Mouse (Mus musculus) CH12.LX (cell line): ENCODE results near the gene Cep135. TPM values are rescaled to one million over a fixed set of nuclear protein-coding genes. Genes with fewer than 3 reads are reported as not detected.

Source experiments
- DNase-seq: peaks from one replicate; pipeline ENCODE4 v3.0.0-alpha.2; 2013; ENCODE audit errors: extremely low read depth
- H3K27ac ChIP-seq: 2 replicates; pipeline ENCODE4 v1.5.1; 2012; ENCODE audit warnings: low read depth, mild to moderate bottlenecking, control low read depth, moderate library complexity; ENCODE audit not compliant: insufficient read depth
- H3K27me3 ChIP-seq: replicated peaks from 2 replicates; pipeline ENCODE3; 2012; ENCODE audit warnings: inconsistent platforms
- H3K36me3 ChIP-seq, 2 experiments: replicated peaks in 1 of 2; 2 replicates each; pipeline versions ENCODE3 to v1.6.1; 2012; ENCODE audit warnings: inconsistent platforms in 1 of 2, low read length in 1 of 2, mild to moderate bottlenecking in 1 of 2, mixed read lengths in 1 of 2, moderate library complexity in 1 of 2; ENCODE audit not compliant: control insufficient read depth in 1 of 2, insufficient read depth in 1 of 2
- H3K4me1 ChIP-seq, 2 experiments: 2 replicates each; pipeline ENCODE4 v1.6.1; 2012; ENCODE audit warnings: inconsistent platforms in 1 of 2, moderate library complexity in 1 of 2; ENCODE audit not compliant: insufficient read depth in 2 of 2, control insufficient read depth in 1 of 2
- H3K4me2 ChIP-seq: 2 replicates; pipeline ENCODE4 v1.6.1; 2012; ENCODE audit warnings: low read depth, mild to moderate bottlenecking, control low read depth; ENCODE audit not compliant: poor library complexity, insufficient read depth, severe bottlenecking
- H3K4me3 ChIP-seq, 3 experiments: fragments of 150-350 bp in 1 of 3; sonication (generic) in 1 of 3; replicated peaks in 1 of 3; 2 replicates each; pipeline versions ENCODE3 to v1.5.1; 2011 to 2012; ENCODE audit warnings: low read depth in 2 of 3, low read length in 2 of 3, mild to moderate bottlenecking in 2 of 3, moderate library complexity in 2 of 3, control low read depth in 1 of 3, improper control_type of control experiment in 1 of 3, inconsistent platforms in 1 of 3, mixed read lengths in 1 of 3; ENCODE audit not compliant: poor library complexity in 1 of 3
- H3K79me2 ChIP-seq: replicated peaks from 2 replicates; pipeline ENCODE4 v1.6.1; 2012; ENCODE audit warnings: mild to moderate bottlenecking, moderate library complexity; ENCODE audit not compliant: control insufficient read depth, poor library complexity, insufficient read depth, severe bottlenecking; ENCODE audit errors: extremely low read depth
- H3K9ac ChIP-seq: 2 replicates; pipeline ENCODE4 v1.6.1; 2012; ENCODE audit warnings: low read depth, mild to moderate bottlenecking, control low read depth, moderate library complexity; ENCODE audit not compliant: insufficient read depth
- H3K9me3 ChIP-seq: replicated peaks from 2 replicates; pipeline ENCODE3; 2012; ENCODE audit warnings: low read length, inconsistent platforms, mixed read lengths
- ELF1 ChIP-seq: IDR thresholded peaks from 2 replicates; pipeline ENCODE4 v1.6.1; 2014; ENCODE audit warnings: low read depth, mild to moderate bottlenecking, inconsistent platforms, low read length, improper control_type of control experiment
- PAX5 ChIP-seq: IDR thresholded peaks from 2 replicates; pipeline ENCODE4 v1.6.1; 2012; ENCODE audit warnings: low read length, inconsistent platforms, mixed read lengths
- RAD21 ChIP-seq: IDR thresholded peaks from 2 replicates; pipeline ENCODE4 v1.6.1; 2011; ENCODE audit warnings: low read depth, mild to moderate bottlenecking, low read length, improper control_type of control experiment, moderate library complexity
- RCOR1 ChIP-seq: conservative IDR thresholded peaks from 2 replicates; pipeline ENCODE4 v1.6.1; 2012; ENCODE audit warnings: low read depth, mild to moderate bottlenecking, inconsistent platforms, low read length, improper control_type of control experiment
- SMC3 ChIP-seq: IDR thresholded peaks from 2 replicates; pipeline ENCODE4 v1.6.1; 2011; ENCODE audit warnings: low read depth, low read length, improper control_type of control experiment
- TBP ChIP-seq: conservative IDR thresholded peaks from 2 replicates; pipeline ENCODE4 v1.6.1; 2011; ENCODE audit warnings: low read depth, low read length, improper control_type of control experiment
- UBTF ChIP-seq: IDR thresholded peaks from 2 replicates; pipeline ENCODE4 v1.6.1; 2012; ENCODE audit warnings: low read depth, mild to moderate bottlenecking, inconsistent platforms, low read length, improper control_type of control experiment, moderate library complexity
- USF1 ChIP-seq: IDR thresholded peaks from 2 replicates; pipeline ENCODE4 v1.6.1; 2014; ENCODE audit warnings: low read depth, mild to moderate bottlenecking, inconsistent platforms, low read length, improper control_type of control experiment
- ZC3H11A ChIP-seq: IDR thresholded peaks from 2 replicates; pipeline ENCODE4 v1.6.1; 2012; ENCODE audit warnings: low read depth, mild to moderate bottlenecking, inconsistent platforms, low read length, improper control_type of control experiment
- ZMIZ1 ChIP-seq: IDR thresholded peaks from 2 replicates; pipeline ENCODE4 v1.6.1; 2012; ENCODE audit warnings: low read depth, mild to moderate bottlenecking, inconsistent platforms, low read length, improper control_type of control experiment
- dilution Hi-C: fragments of 300-500 bp; cut with MboI; formaldehyde crosslinking; loops from 2 replicates; pipeline ENCODE4 v1.14.3; 2020; ENCODE audit warnings: low sequenced_read_pairs; ENCODE audit not compliant: extremely low pct_unique_long_range_greater_than_20kb, extremely low pct_ligation_motif_present
- in situ Hi-C: fragments of 300-500 bp; cut with MboI; formaldehyde crosslinking; loops from 3 replicates; pipeline ENCODE4 v1.14.3; 2019; ENCODE audit warnings: low sequenced_read_pairs, low pct_ligation_motif_present, low pct_unique_long_range_greater_than_20kb, mixed read lengths
- polyA plus RNA-seq: library from polyadenylated mRNA; unstranded; fragments of >175 nt; gene quantifications from 2 replicates; pipeline ENCODE4 v1.2.1, GENCODE M21; 2012; ENCODE audit warnings: low read depth; ENCODE audit not compliant: insufficient read length
- total RNA-seq, 2 experiments: library from RNA; depleted of rRNA; stranded (reverse); fragments of 300-350 nt in 1 of 2; fragments of >200 nt in 1 of 2; gene quantifications; 2 replicates each; pipeline ENCODE4 v1.2.3; 2012 to 2014

The Cep135 gene
- total and polyA plus RNA-seq, 3 experiments: 8.0 to 12.1 (median 11.7) TPM

- Histone ChIP-seq H3K27me3 (no peaks in the 10 kb centered on the region), H3K9me3 (no peaks in the 10 kb centered on the region)
- no peak for DNase-seq
- TF ChIP-seq TBP: no peak
- TF ChIP-seq, all 38 proteins: peak for 0
- Histone ChIP-seq H3K4me3 (no peak overlapping the region), H3K79me2 (no peaks in the 10 kb centered on the region), H3K9ac (no peak overlapping the region), H3K4me2 (no peak overlapping the region), H3K27ac (no peak overlapping the region), H3K4me1 (no peaks in the 10 kb centered on the region), H3K36me3 (no peaks in the 10 kb centered on the region)
- dilution Hi-C loops (no loop called here), in situ Hi-C loops (no loop called here)
Observed at GRCm38 (mm10) chr5:76690177-76690593, 101.7 kb downstream of the Cep135 start.

- Histone ChIP-seq H3K9me3 (no peaks in the 10 kb centered on the region), H3K27ac (no peak overlapping the region), H3K9ac (no peak overlapping the region), H3K4me1 (no peaks in the 10 kb centered on the region), H3K4me2 (no peak overlapping the region), H3K79me2 (no peaks in the 10 kb centered on the region), H3K27me3 (no peaks in the 10 kb centered on the region)
- no peak for DNase-seq
- dilution Hi-C loops: no loop called here
- in situ Hi-C loops: no loop called here
- TF ChIP-seq RAD21: no peak
- TF ChIP-seq SMC3: no peak
- no peak for TF ChIP-seq TBP
- no peak for TF ChIP-seq PAX5
- TF ChIP-seq RCOR1: no peak
- no peak for TF ChIP-seq USF1
- TF ChIP-seq ZC3H11A: no peak
- no peak for TF ChIP-seq ELF1
- no peak for TF ChIP-seq UBTF
- TF ChIP-seq, all 38 proteins: peak for 0
- H3K36me3 ChIP-seq: no peaks in the 10 kb centered on the region
- no peak overlapping the region for H3K4me3 ChIP-seq
Observed at GRCm38 (mm10) chr5:76691251-76691650, 102.8 kb downstream of the Cep135 start.

- Histone ChIP-seq H3K9ac (no peak overlapping the region), H3K36me3 (no peaks in the 10 kb centered on the region), H3K4me3 (no peak overlapping the region), H3K27me3 (no peaks in the 10 kb centered on the region), H3K79me2 (no peaks in the 10 kb centered on the region), H3K4me1 (no peaks in the 10 kb centered on the region), H3K9me3 (no peaks in the 10 kb centered on the region), H3K4me2 (no peak overlapping the region), H3K27ac (no peak overlapping the region)
- TF ChIP-seq ZMIZ1: no peak
- dilution Hi-C loops: no loop called here
- no peak for DNase-seq
- in situ Hi-C loops: no loop called here
Observed at GRCm38 (mm10) chr5:76691706-76692424, 103.4 kb downstream of the Cep135 start.

Other genes with a start within 250 kb of the Cep135 start
- not detected in 2 replicates for gene Nmu, start 224.9 kb upstream of the Cep135 start, total RNA-seq (2012; rRNA removed)
- gene Nmu, start 224.9 kb upstream of the Cep135 start, total RNA-seq (2014; rRNA removed): not detected in 2 replicates
- gene Nmu, start 224.9 kb upstream of the Cep135 start, polyA plus RNA-seq: not detected in 2 replicates
- not detected in 2 replicates for gene Gm7271, start 104.7 kb upstream of the Cep135 start, total RNA-seq (2012; rRNA removed)
- not detected in 2 replicates for gene Gm7271, start 104.7 kb upstream of the Cep135 start, total RNA-seq (2014; rRNA removed)
- gene Gm7271, start 104.7 kb upstream of the Cep135 start, polyA plus RNA-seq: not detected in 2 replicates
- gene Exoc1, start 59.4 kb upstream of the Cep135 start, total RNA-seq (2012; rRNA removed): 26.6 and 32.9 TPM in 2 replicates
- gene Exoc1, start 59.4 kb upstream of the Cep135 start, total RNA-seq (2014; rRNA removed): 30.4 and 41.3 TPM in 2 replicates
- gene Exoc1, start 59.4 kb upstream of the Cep135 start, polyA plus RNA-seq: 32.6 and 36.2 TPM in 2 replicates
- 0.04 and 0.08 TPM in 2 replicates for gene C530008M17Rik, start 67.8 kb downstream of the Cep135 start, total RNA-seq (2012; rRNA removed)
- gene C530008M17Rik, start 67.8 kb downstream of the Cep135 start, total RNA-seq (2014; rRNA removed): not detected in 2 replicates
- gene C530008M17Rik, start 67.8 kb downstream of the Cep135 start, polyA plus RNA-seq: 0.42 and 0.44 TPM in 2 replicates